Mouse (Mus musculus) thymus, adult 2 months (tissue): ENCODE results near the gene Des.

ENCODE experiments used
- CTCF ChIP-seq: fragments of 200-500 bp; IDR thresholded peaks from 2 replicates; pipeline ENCODE4 v1.5.1; 2012; ENCODE audit warnings: mild to moderate bottlenecking, control low read depth, low read length, moderate library complexity, borderline replicate concordance; ENCODE audit not compliant: control insufficient read depth, poor library complexity, insufficient read depth; ENCODE audit errors: extremely low read depth
- POLR2A ChIP-seq: fragments of 200-500 bp; IDR thresholded peaks from 2 replicates; pipeline ENCODE4 v1.6.1; 2012; ENCODE audit warnings: mild to moderate bottlenecking, low read length, control low read depth, moderate library complexity; ENCODE audit not compliant: control insufficient read depth, poor library complexity, insufficient read depth; ENCODE audit errors: extremely low read depth

DNA sequence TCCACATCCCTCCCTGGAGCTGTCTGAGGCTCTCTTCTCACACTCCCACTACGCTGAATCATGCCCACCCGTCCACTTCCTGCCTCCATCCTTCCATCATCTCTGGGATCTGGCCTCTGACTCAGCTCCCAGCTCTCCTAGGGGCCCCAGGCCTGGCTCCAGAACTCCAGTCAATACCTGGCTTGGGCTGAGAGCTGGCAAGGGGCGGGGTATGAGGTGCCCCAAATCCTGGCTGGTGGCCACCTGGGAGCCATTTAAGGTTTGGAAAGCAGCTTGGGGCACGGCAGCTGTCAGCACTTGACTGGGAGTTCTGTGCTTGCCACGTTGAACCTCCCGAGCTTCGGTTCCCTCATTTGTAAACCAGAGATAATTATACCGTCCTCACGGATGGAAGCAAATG is 33.0 kb downstream of the Des start:
- no peak for TF ChIP-seq POLR2A
- TF ChIP-seq CTCF = no peak
